In the genomic region with DNA sequence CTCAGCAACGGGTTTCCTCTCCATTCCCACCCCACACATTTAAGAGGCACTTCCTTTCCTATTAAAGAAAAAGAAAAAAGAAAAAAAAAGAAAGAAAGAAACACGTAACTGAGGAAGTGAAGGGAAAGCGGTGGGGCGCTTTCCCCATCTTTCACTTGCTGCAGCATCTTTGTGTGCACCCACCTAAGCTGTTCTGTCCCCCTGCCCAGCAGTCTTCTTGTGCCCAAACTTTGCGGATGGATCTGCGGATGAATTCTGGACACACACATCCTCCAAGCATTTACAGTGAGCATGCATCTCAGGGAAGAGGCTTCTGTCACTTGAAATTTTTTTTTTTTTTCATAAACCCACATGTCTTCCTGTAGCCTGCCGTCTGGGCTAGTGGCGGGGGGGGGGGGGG, we compare ENCODE assay signal across 18 mouse cellular contexts. TPM values are rescaled to one million over a fixed set of nuclear protein-coding genes. Genes with fewer than 3 reads are reported as not detected.
DNase-seq lines count a peak whose midpoint lies in the region; ATAC-seq and TF ChIP-seq lines count a peak whose summit lies in the region.
"Had no signal": no experiment of that assay in that cellular context is flagged by ENCODE, and none has a peak within 500 bp of the region (broad histone marks: within the 10 kb centered on the region; RNA-seq: fewer than 3 reads in every experiment).

No protein-coding gene starts in this region.

- no peak overlapping the region for H3K4me2 ChIP-seq in forebrain, postnatal 0 days (ENCODE audit: low read depth)
- H3K4me2 ChIP-seq in forebrain, embryonic 13.5 days = no peak overlapping the region
- no peak overlapping the region for H3K4me2 ChIP-seq in midbrain, postnatal 0 days (ENCODE audit: low read depth, low read length, poor library complexity, severe bottlenecking)
- peak overlapping the region; percentile 42; the same call in 1 of the 2 replicates for H3K4me2 ChIP-seq in neural tube, embryonic 13.5 days
- H3K4me2 ChIP-seq: limb, embryonic 15.5 days had no signal

- no peaks in the 10 kb centered on the region for H3K9me3 ChIP-seq in forebrain, postnatal 0 days (ENCODE audit: low read length)
- H3K9me3 ChIP-seq in forebrain, embryonic 13.5 days (replicated peaks) = no peaks in the 10 kb centered on the region
- no peaks in the 10 kb centered on the region for H3K9me3 ChIP-seq in midbrain, embryonic 10.5 days (replicated peaks)
- no peaks in the 10 kb centered on the region for H3K9me3 ChIP-seq in midbrain, postnatal 0 days (ENCODE audit: low read length)
- H3K9me3 ChIP-seq in neural tube, embryonic 13.5 days = no peaks in the 10 kb centered on the region
- H3K9me3 ChIP-seq: limb, embryonic 15.5 days; midbrain, embryonic 12.5 days had no signal

- 5% methylated on average over 6 of the region's 8 CpGs for WGBS in forebrain, postnatal 0 days
- WGBS in forebrain, embryonic 13.5 days = 2% methylated on average over 6 of the region's 8 CpGs
- under 1% methylated on average over 6 of the region's 8 CpGs for WGBS in midbrain, embryonic 10.5 days
- 5% methylated on average over 6 of the region's 8 CpGs for WGBS in midbrain, postnatal 0 days
- 3% methylated on average over 7 of the region's 8 CpGs for WGBS in neural tube, embryonic 13.5 days

- ATAC-seq in forebrain, postnatal 0 days = no peak
- no peak for ATAC-seq in forebrain, embryonic 13.5 days
- no peak for ATAC-seq in midbrain, postnatal 0 days (ENCODE audit: low FRiP score)
- no peak for ATAC-seq in neural tube, embryonic 13.5 days (ENCODE audit: low read depth)
- ATAC-seq: liver, postnatal 0 days had no signal

- H3K4me3 ChIP-seq in forebrain, postnatal 0 days (ENCODE audit: low read depth, low read length) = no peak overlapping the region
- no peak overlapping the region for H3K4me3 ChIP-seq in forebrain, embryonic 13.5 days
- H3K4me3 ChIP-seq in midbrain, embryonic 10.5 days = 0 out of 2 replicates have a peak overlapping the region, but pooled peaks have one; percentile 4
- H3K4me3 ChIP-seq in midbrain, postnatal 0 days (ENCODE audit: low read depth, low read length) = no peak overlapping the region
- H3K4me3 ChIP-seq in neural tube, embryonic 13.5 days = no peak overlapping the region
- H3K4me3 ChIP-seq: limb, embryonic 15.5 days had no signal

- 0 out of 2 replicates have a peak, but pooled peaks cover 1% of the 10 kb centered on the region for H3K4me1 ChIP-seq in forebrain, postnatal 0 days (ENCODE audit: insufficient read depth)
- H3K4me1 ChIP-seq in forebrain, embryonic 13.5 days = peaks cover 20% of the 10 kb centered on the region
- H3K4me1 ChIP-seq in midbrain, embryonic 10.5 days = peaks cover 38% of the 10 kb centered on the region
- no peaks in the 10 kb centered on the region for H3K4me1 ChIP-seq in midbrain, postnatal 0 days (ENCODE audit: insufficient read depth, low read length)
- peaks cover 25% of the 10 kb centered on the region for H3K4me1 ChIP-seq in neural tube, embryonic 13.5 days (replicated peaks)

- H3K36me3 ChIP-seq in forebrain, postnatal 0 days (ENCODE audit: insufficient read depth) = no peaks in the 10 kb centered on the region
- no peaks in the 10 kb centered on the region for H3K36me3 ChIP-seq in forebrain, embryonic 13.5 days (ENCODE audit: poor library complexity, severe bottlenecking)
- H3K36me3 ChIP-seq in midbrain, embryonic 10.5 days = no peaks in the 10 kb centered on the region
- no peaks in the 10 kb centered on the region for H3K36me3 ChIP-seq in midbrain, postnatal 0 days (ENCODE audit: insufficient read depth, low read length)
- no peaks in the 10 kb centered on the region for H3K36me3 ChIP-seq in neural tube, embryonic 13.5 days
- H3K36me3 ChIP-seq: limb, embryonic 15.5 days; midbrain, embryonic 12.5 days had no signal

- H3K27me3 ChIP-seq in forebrain, postnatal 0 days (ENCODE audit: insufficient read depth, low read length) = peaks cover 68% of the 10 kb centered on the region
- peaks cover 90% of the 10 kb centered on the region for H3K27me3 ChIP-seq in forebrain, embryonic 13.5 days
- peaks cover 100% of the 10 kb centered on the region for H3K27me3 ChIP-seq in midbrain, embryonic 10.5 days (ENCODE audit: low read depth, poor library complexity, severe bottlenecking)
- peaks cover 76% of the 10 kb centered on the region for H3K27me3 ChIP-seq in midbrain, postnatal 0 days (ENCODE audit: insufficient read depth, low read length)
- H3K27me3 ChIP-seq in neural tube, embryonic 13.5 days = peaks cover 91% of the 10 kb centered on the region

- no peak overlapping the region for H3K9ac ChIP-seq in forebrain, postnatal 0 days
- H3K9ac ChIP-seq in forebrain, embryonic 13.5 days = no peak overlapping the region
- no peak overlapping the region for H3K9ac ChIP-seq in midbrain, postnatal 0 days (replicated peaks; ENCODE audit: low read length, poor library complexity, severe bottlenecking)
- H3K9ac ChIP-seq in neural tube, embryonic 13.5 days = no peak overlapping the region
- H3K9ac ChIP-seq: limb, embryonic 15.5 days; liver, postnatal 0 days; midbrain, embryonic 12.5 days had no signal

- no peak for TF ChIP-seq CTCF in forebrain, postnatal 0 days (IDR thresholded peaks at IDR 0.05; ENCODE audit: low read depth)
- TF ChIP-seq CTCF in midbrain, postnatal 0 days (IDR thresholded peaks at IDR 0.05) = no peak

- DNase-seq in forebrain, postnatal 0 days = peak; percentile 2
- DNase-seq in midbrain, embryonic 10.5 days (ENCODE audit: low spot score) = peak; percentile 26
- DNase-seq in midbrain, postnatal 0 days (ENCODE audit: low spot score) = no peak
- peak; percentile 33 for DNase-seq in embryo, embryonic 9.5 days (ENCODE audit: extremely low spot score)
- DNase-seq in spleen, adult 18-20 months = no peak
- DNase-seq in lung, postnatal 36 days = no peak
- DNase-seq: cerebellum, adult 18-20 months; heart, adult 18-20 months; kidney, postnatal 25 days; liver, postnatal 0 days had no signal

- H3K27ac ChIP-seq in forebrain, postnatal 0 days (ENCODE audit: low read depth, low read length) = no peak overlapping the region
- H3K27ac ChIP-seq in forebrain, embryonic 13.5 days = no peak overlapping the region
- no peak overlapping the region for H3K27ac ChIP-seq in midbrain, embryonic 10.5 days (replicated peaks)
- H3K27ac ChIP-seq in midbrain, postnatal 0 days (ENCODE audit: low read depth, low read length) = no peak overlapping the region
- H3K27ac ChIP-seq in neural tube, embryonic 13.5 days (replicated peaks) = no peak overlapping the region
- H3K27ac ChIP-seq: limb, embryonic 15.5 days had no signal

RNA-seq across cellular contexts. Expression of a gene that starts 5.3 kb away (rescaled TPM):
- 2.0 and 2.2 TPM in 2 replicates for total RNA-seq in forebrain, postnatal 0 days (2014; rRNA removed)
- 0.62 and 0.86 TPM in 2 replicates for polyA plus RNA-seq in forebrain, postnatal 0 days (2015; fragmentation: Nextera tagmentation; extraction: Ambion mirVana)
- polyA plus RNA-seq in forebrain, embryonic 13.5 days (2015; fragmentation: Nextera tagmentation; extraction: Ambion mirVana) = 0.68 and 0.80 TPM in 2 replicates
- polyA plus RNA-seq in midbrain, embryonic 10.5 days (2016; fragmentation: Nextera tagmentation; extraction: Ambion mirVana) = 3.4 and 3.7 TPM in 2 replicates
- 2.4 and 2.5 TPM in 2 replicates for total RNA-seq in midbrain, postnatal 0 days (2014; rRNA removed)
- polyA plus RNA-seq in midbrain, postnatal 0 days (2015; fragmentation: Nextera tagmentation; extraction: Ambion mirVana) = 0.59 and 0.74 TPM in 2 replicates
- polyA plus RNA-seq in neural tube, embryonic 13.5 days (2015; fragmentation: Nextera tagmentation; extraction: Ambion mirVana) = 1.4 and 1.7 TPM in 2 replicates
- total RNA-seq: neutrophil, adult 5-6 weeks had no signal
- polyA plus RNA-seq: heart, embryonic 16.5 days; liver, postnatal 0 days; testis, adult 2 months; urinary bladder, adult 2 months had no signal

RNA-seq across cellular contexts. Expression of a gene that starts 42.5 kb away (rescaled TPM):
- 435 and 523 TPM in 2 replicates for total RNA-seq in forebrain, postnatal 0 days (2014; rRNA removed)
- polyA plus RNA-seq in forebrain, postnatal 0 days (2015; fragmentation: Nextera tagmentation; extraction: Ambion mirVana) = 562 and 667 TPM in 2 replicates
- 669 and 719 TPM in 2 replicates for polyA plus RNA-seq in forebrain, embryonic 13.5 days (2015; fragmentation: Nextera tagmentation; extraction: Ambion mirVana)
- polyA plus RNA-seq in midbrain, embryonic 10.5 days (2016; fragmentation: Nextera tagmentation; extraction: Ambion mirVana) = 640 and 750 TPM in 2 replicates
- total RNA-seq in midbrain, postnatal 0 days (2014; rRNA removed) = 269 and 303 TPM in 2 replicates
- polyA plus RNA-seq in midbrain, postnatal 0 days (2015; fragmentation: Nextera tagmentation; extraction: Ambion mirVana) = 441 and 472 TPM in 2 replicates
- polyA plus RNA-seq in neural tube, embryonic 13.5 days (2015; fragmentation: Nextera tagmentation; extraction: Ambion mirVana) = 615 and 618 TPM in 2 replicates

Comparison
In these comparisons a context has a peak if more than half of its experiments do, and no peak if none do; other contexts are left out.
1. DNase-seq: peak in forebrain, postnatal 0 days (single experiment), midbrain, embryonic 10.5 days (single experiment) and embryo, embryonic 9.5 days (single experiment); none in midbrain, postnatal 0 days (single experiment), spleen, adult 18-20 months (0 of 2) and lung, postnatal 36 days (single experiment).